Mouse (Mus musculus) spleen, adult 18-20 months (tissue): ENCODE data around the gene Mtx3.

ENCODE experiments used
- DNase-seq, 2 experiments: peaks; one replicate each; pipeline ENCODE4 v3.0.0; 2022; ENCODE audit warnings: mixed read lengths in 2 of 2

The Mtx3 gene

DNA sequence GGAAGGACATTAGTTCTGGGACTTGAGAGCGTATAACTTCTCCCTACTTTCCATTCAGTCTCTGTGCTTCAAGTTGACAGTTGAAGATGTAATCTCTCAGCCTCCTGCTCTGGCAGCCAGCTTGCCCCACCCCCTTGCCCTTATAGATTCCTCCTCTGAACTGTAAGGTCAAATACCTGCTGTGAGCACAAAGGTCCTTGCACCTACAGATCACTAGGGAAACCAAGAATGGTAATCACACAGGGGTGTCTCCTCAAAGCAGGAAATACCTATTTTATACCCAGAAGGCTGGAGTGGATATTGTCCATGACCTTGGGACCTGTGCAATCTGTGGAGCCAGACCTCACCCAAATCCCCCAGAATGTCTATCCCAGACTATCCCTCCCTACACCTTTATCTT is 40.4 kb downstream of the Mtx3 start:
- DNase-seq, result no peak

- no peak for DNase-seq
Measured at GRCm38 (mm10) chr13:92899087-92899486, 54.5 kb downstream of the Mtx3 start.

DNA sequence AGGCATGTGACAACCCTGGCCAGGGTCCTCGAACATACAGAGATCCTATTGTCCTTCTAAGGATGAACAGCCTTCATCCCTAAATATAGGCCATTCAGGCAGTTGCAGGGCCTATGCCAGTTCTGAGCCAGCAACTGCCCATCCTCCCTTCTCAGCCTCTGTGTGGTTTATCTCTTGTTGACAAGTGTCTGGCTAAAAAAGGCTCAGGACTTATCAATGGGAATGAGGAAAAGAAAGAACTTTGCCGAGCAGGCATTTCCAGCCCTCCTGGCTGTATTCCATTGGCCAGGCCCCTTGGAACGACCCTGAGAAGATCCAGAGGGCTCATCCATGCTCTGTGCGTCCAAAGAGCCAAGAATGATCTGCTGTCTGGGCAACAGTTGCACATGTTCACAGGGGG is 58.7 kb downstream of the Mtx3 start:
- DNase-seq, result no peak

- no peak for DNase-seq
Measured at GRCm38 (mm10) chr13:92905944-92906343, 61.4 kb downstream of the Mtx3 start.

DNA sequence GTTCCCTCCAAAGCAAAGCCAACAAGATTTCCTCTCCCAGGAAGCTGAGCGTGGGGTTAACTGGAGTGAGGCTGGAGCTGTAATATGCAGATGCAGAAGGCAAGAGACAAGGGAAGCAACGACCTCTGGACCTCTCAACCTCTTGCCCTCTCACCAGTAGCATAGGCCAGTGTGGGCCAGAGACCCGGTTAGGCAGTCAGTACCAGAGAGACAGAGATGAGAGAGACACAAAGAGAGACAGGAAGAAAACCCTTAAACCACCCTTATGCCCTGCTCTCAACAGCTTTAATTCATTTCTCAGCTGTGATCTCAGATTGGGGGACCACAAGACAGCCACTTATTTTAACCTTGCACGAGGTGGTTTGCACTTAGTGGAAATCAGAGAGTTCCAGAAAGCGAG is 62.8 kb downstream of the Mtx3 start:
- DNase-seq, result no peak
